Mouse (Mus musculus): ENCODE measurements around the gene Vstm4.

Vstm4 gene

GRCm38 (mm10) chr14:32856681-32857328 lies at the start of gene Vstm4:
TSS of gene Vstm4 (plus strand) at chr14:32856756.
- peak; percentile 60 to 71 for DNase-seq (ENCODE audit: low spot score in 2 of 2)

- DNase-seq (ENCODE audit: low spot score in 2 of 2), result no peak
Measured at GRCm38 (mm10) chr14:32810111-32810510, 46.4 kb upstream of the Vstm4 start.

GRCm38 (mm10) chr14:32812429-32812828 lies 44.1 kb upstream of the Vstm4 start:
- DNase-seq (ENCODE audit: low spot score in 2 of 2), result no peak

GRCm38 (mm10) chr14:32814961-32815360 lies 41.6 kb upstream of the Vstm4 start:
- DNase-seq (ENCODE audit: low spot score in 2 of 2), result no peak

GRCm38 (mm10) chr14:32816533-32816932 lies 40.0 kb upstream of the Vstm4 start:
- no peak for DNase-seq (ENCODE audit: low spot score in 2 of 2)

- DNase-seq (ENCODE audit: low spot score in 2 of 2), result no peak
Measured at GRCm38 (mm10) chr14:32817258-32817657, 39.3 kb upstream of the Vstm4 start.

- DNase-seq (ENCODE audit: low spot score in 2 of 2), result no peak
Measured at GRCm38 (mm10) chr14:32819297-32819696, 37.3 kb upstream of the Vstm4 start.

GRCm38 (mm10) chr14:32822812-32823211 lies 33.7 kb upstream of the Vstm4 start:
- no peak for DNase-seq (ENCODE audit: low spot score in 2 of 2)

GRCm38 (mm10) chr14:32823861-32824260 lies 32.7 kb upstream of the Vstm4 start:
- DNase-seq (ENCODE audit: low spot score in 2 of 2), result no peak

GRCm38 (mm10) chr14:32824267-32825150 lies 32.0 kb upstream of the Vstm4 start:
- no peak for DNase-seq (ENCODE audit: low spot score in 2 of 2)

- peak in 1 of 2 experiments; percentile 45 for DNase-seq (ENCODE audit: low spot score in 2 of 2)
Measured at GRCm38 (mm10) chr14:32825426-32826032, 31.0 kb upstream of the Vstm4 start.

- DNase-seq (ENCODE audit: low spot score in 2 of 2), result peak; percentile 49 to 68
Measured at GRCm38 (mm10) chr14:32827165-32827564, 29.4 kb upstream of the Vstm4 start.

GRCm38 (mm10) chr14:32827994-32828650 lies 28.4 kb upstream of the Vstm4 start:
- DNase-seq (ENCODE audit: low spot score in 2 of 2), result peak; percentile 18 to 57

GRCm38 (mm10) chr14:32833847-32834246 lies 22.7 kb upstream of the Vstm4 start, which contains the start of gene Fam170b:
TSS of gene Fam170b (plus strand) at chr14:32833962.
- no peak for DNase-seq (ENCODE audit: low spot score in 2 of 2)

- DNase-seq (ENCODE audit: low spot score in 2 of 2), result no peak
Measured at GRCm38 (mm10) chr14:32835181-32835580, 21.4 kb upstream of the Vstm4 start.

GRCm38 (mm10) chr14:32835596-32835995 lies 21.0 kb upstream of the Vstm4 start:
- DNase-seq (ENCODE audit: low spot score in 2 of 2), result no peak

GRCm38 (mm10) chr14:32836191-32836590 lies 20.4 kb upstream of the Vstm4 start:
- DNase-seq (ENCODE audit: low spot score in 2 of 2), result no peak

- DNase-seq (ENCODE audit: low spot score in 2 of 2), result no peak
Measured at GRCm38 (mm10) chr14:32842052-32842451, 14.5 kb upstream of the Vstm4 start.

GRCm38 (mm10) chr14:32854059-32854458 lies 2.5 kb upstream of the Vstm4 start:
- DNase-seq (ENCODE audit: low spot score in 2 of 2), result no peak

GRCm38 (mm10) chr14:32856246-32856645 lies 310 bp upstream of the Vstm4 start:
- no peak for DNase-seq (ENCODE audit: low spot score in 2 of 2)

- DNase-seq (ENCODE audit: low spot score in 2 of 2), result no peak
Measured at GRCm38 (mm10) chr14:32858361-32858760, 1.8 kb downstream of the Vstm4 start.

- DNase-seq (ENCODE audit: low spot score in 2 of 2), result no peak
Measured at GRCm38 (mm10) chr14:32858941-32859510, 2.5 kb downstream of the Vstm4 start.
